Mouse (Mus musculus): ENCODE data around the gene Clip2. TPM values are rescaled to one million over a fixed set of nuclear protein-coding genes. Genes with fewer than 3 reads are reported as not detected.

Clip2 gene
- total RNA-seq (2023): 5.5 TPM

GRCm38 (mm10) chr5:134552110-134552972, at the start of gene Clip2:
TSS of gene Clip2 (minus strand) at chr5:134552434.

DNA sequence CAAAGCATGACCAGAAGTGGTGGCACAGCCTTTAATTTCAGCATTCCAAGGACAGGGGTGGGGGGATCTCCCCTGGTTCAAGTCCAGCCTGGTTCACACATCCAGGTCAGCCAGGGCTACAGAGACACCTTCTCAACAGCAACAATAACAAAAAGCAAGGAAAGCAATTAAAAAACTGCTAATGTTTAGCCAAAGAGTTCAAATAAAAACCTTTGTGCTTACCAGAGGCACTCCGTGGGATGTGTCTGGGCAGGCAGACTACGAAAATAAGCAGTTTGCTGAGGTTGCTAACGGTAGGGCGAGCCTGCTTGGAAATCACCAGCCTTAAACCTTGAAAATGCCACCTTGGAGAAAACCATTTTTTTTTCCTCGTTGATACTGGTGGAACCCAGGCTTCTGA, 28.9 kb upstream of the Clip2 start, which contains the start of gene Rfc2:
TSS of gene Rfc2 (plus strand) at position 221 of the 400 bp plus-strand sequence.

GRCm38 (mm10) chr5:134560071-134560449, 7.8 kb upstream of the Clip2 start, which contains the start of gene Syna:
TSS of gene Syna (minus strand) at chr5:134560171.

GRCm38 (mm10) chr5:134456503-134456962, 95.7 kb downstream of the Clip2 start, which contains the start of gene Gtf2ird1:
TSS of gene Gtf2ird1 (minus strand) at chr5:134456716.

Other genes with a start within 250 kb of the Clip2 start
- gene Gtf2i, start 237.7 kb downstream of the Clip2 start, total RNA-seq (2023): 180 TPM
- gene Gtf2ird1, start 95.7 kb downstream of the Clip2 start, total RNA-seq (2023): 20.6 TPM
- gene Syna, start 7.7 kb upstream of the Clip2 start, total RNA-seq (2023): not detected
- gene Rfc2, start 28.9 kb upstream of the Clip2 start, total RNA-seq (2023): 78.6 TPM
- 32.0 TPM for gene Lat2, start 62.6 kb upstream of the Clip2 start, total RNA-seq (2023)
- 286 TPM for gene Eif4h, start 87.1 kb upstream of the Clip2 start, total RNA-seq (2023)
- gene Limk1, start 136.2 kb upstream of the Clip2 start, total RNA-seq (2023): 15.0 TPM
- gene Eln, start 194.9 kb upstream of the Clip2 start, total RNA-seq (2023): not detected